Mouse (Mus musculus) c-Kit-positive CD71-positive TER-119-positive erythroid progenitor cells, embryonic 14.5 days (primary cell): ENCODE data around the gene Ogg1.

Experiments
- DNase-seq: peaks from one replicate; pipeline ENCODE4 v3.0.0-alpha.2; 2013; ENCODE audit warnings: low spot score

Gene Ogg1

GRCm38 (mm10) chr6:113326533-113327315 lies at the start of gene Ogg1:
Gene Ogg1, plus strand, starts transcription at chr6:113326972.
- DNase-seq, result peak; percentile 98

GRCm38 (mm10) chr6:113281676-113282075 lies 45.1 kb upstream of the Ogg1 start:
- no peak for DNase-seq

GRCm38 (mm10) chr6:113282101-113282802 lies 44.5 kb upstream of the Ogg1 start, which contains the start of gene Cpne9:
Gene Cpne9, plus strand, starts transcription at chr6:113282307.
- DNase-seq, result peak; percentile 22

GRCm38 (mm10) chr6:113282969-113283368 lies 43.8 kb upstream of the Ogg1 start:
- no peak for DNase-seq

GRCm38 (mm10) chr6:113283500-113283899 lies 43.3 kb upstream of the Ogg1 start:
- DNase-seq, result no peak

GRCm38 (mm10) chr6:113284931-113285330 lies 41.8 kb upstream of the Ogg1 start:
- DNase-seq, result no peak

GRCm38 (mm10) chr6:113286316-113286715 lies 40.5 kb upstream of the Ogg1 start:
- DNase-seq, result no peak

- DNase-seq, result no peak
Measured at GRCm38 (mm10) chr6:113287236-113287635, 39.5 kb upstream of the Ogg1 start.

- no peak for DNase-seq
Measured at GRCm38 (mm10) chr6:113289346-113289745, 37.4 kb upstream of the Ogg1 start.

- no peak for DNase-seq
Measured at GRCm38 (mm10) chr6:113290346-113290745, 36.4 kb upstream of the Ogg1 start.

GRCm38 (mm10) chr6:113292938-113293337 lies 33.8 kb upstream of the Ogg1 start:
- no peak for DNase-seq

- DNase-seq, result no peak
Measured at GRCm38 (mm10) chr6:113296046-113296445, 30.7 kb upstream of the Ogg1 start.

GRCm38 (mm10) chr6:113296639-113297038 lies 30.1 kb upstream of the Ogg1 start:
- DNase-seq, result no peak

- no peak for DNase-seq
Measured at GRCm38 (mm10) chr6:113301350-113301749, 25.4 kb upstream of the Ogg1 start.

GRCm38 (mm10) chr6:113302258-113302657 lies 24.5 kb upstream of the Ogg1 start:
- DNase-seq, result peak; percentile 42

GRCm38 (mm10) chr6:113306322-113306985 lies 20.3 kb upstream of the Ogg1 start:
- DNase-seq, result peak; percentile 98

- no peak for DNase-seq
Measured at GRCm38 (mm10) chr6:113306986-113307349, 19.8 kb upstream of the Ogg1 start, which contains the start of gene Brpf1. Gene Brpf1, plus strand, starts transcription at chr6:113307137.

GRCm38 (mm10) chr6:113307481-113308121 lies 19.2 kb upstream of the Ogg1 start:
- DNase-seq, result peak; percentile 40

GRCm38 (mm10) chr6:113308141-113308540 lies 18.6 kb upstream of the Ogg1 start:
- no peak for DNase-seq

- no peak for DNase-seq
Measured at GRCm38 (mm10) chr6:113315972-113316371, 10.8 kb upstream of the Ogg1 start.

GRCm38 (mm10) chr6:113329396-113329795 lies 2.6 kb downstream of the Ogg1 start:
- no peak for DNase-seq

GRCm38 (mm10) chr6:113330547-113330946 lies 3.8 kb downstream of the Ogg1 start:
- no peak for DNase-seq
